Mouse (Mus musculus) intestine, postnatal 0 days (tissue): ENCODE results near the gene Samd13. TPM values are rescaled to one million over a fixed set of nuclear protein-coding genes. Genes with fewer than 3 reads are reported as not detected.
A peak's percentile ranks its signal among the peaks of the same experiment; 100 is the strongest.

Experiments used
- ATAC-seq: fragments of 200-750 bp; cut with Nextera tagmentation; 2 replicates; pipeline ENCODE4 v1.8.0; 2017; ENCODE audit warnings: mild to moderate bottlenecking, moderate TSS enrichment, moderate library complexity
- H3K27ac ChIP-seq: fragments of 300-500 bp; sonication (generic); 2 replicates; pipeline ENCODE4 v1.5.1; 2014; ENCODE audit warnings: mild to moderate bottlenecking, low read depth, low read length, moderate library complexity
- H3K27me3 ChIP-seq: fragments of 300-500 bp; sonication (generic); replicated peaks from 2 replicates; pipeline ENCODE4 v1.6.1; 2014; ENCODE audit warnings: low read length, mixed read lengths; ENCODE audit not compliant: control insufficient read depth, insufficient read depth
- H3K36me3 ChIP-seq: fragments of 300-500 bp; sonication (generic); 2 replicates; pipeline ENCODE4 v1.6.1; 2014; ENCODE audit warnings: mild to moderate bottlenecking, moderate library complexity; ENCODE audit not compliant: control insufficient read depth, insufficient read depth
- H3K4me1 ChIP-seq: fragments of 300-500 bp; sonication (generic); replicated peaks from 2 replicates; pipeline ENCODE4 v1.6.1; 2014; ENCODE audit warnings: antibody characterized with exemption, low read length, mixed read lengths; ENCODE audit not compliant: control insufficient read depth, insufficient read depth
- H3K4me2 ChIP-seq: fragments of 300-500 bp; sonication (generic); replicated peaks from 2 replicates; pipeline ENCODE4 v1.6.1; 2014; ENCODE audit warnings: low read depth, mild to moderate bottlenecking, moderate library complexity
- H3K4me3 ChIP-seq: fragments of 300-500 bp; sonication (generic); 2 replicates; pipeline ENCODE4 v1.5.1; 2014; ENCODE audit warnings: low read depth, low read length
- H3K9ac ChIP-seq: fragments of 300-500 bp; sonication (generic); 2 replicates; pipeline ENCODE4 v1.6.1; 2014; ENCODE audit warnings: mild to moderate bottlenecking, low read depth, low read length
- H3K9me3 ChIP-seq: fragments of 300-500 bp; sonication (generic); 2 replicates; pipeline ENCODE4 v1.6.1; 2016; ENCODE audit warnings: mixed run types; ENCODE audit not compliant: control insufficient read depth
- CTCF ChIP-seq: sonication (generic); IDR thresholded peaks from 2 replicates; pipeline ENCODE4 v1.5.1; 2016; ENCODE audit warnings: low read depth, mild to moderate bottlenecking, control low read depth, antibody characterized with exemption, moderate library complexity
- WGBS: fragments of 180-500 bp; shearing (Covaris S2); extraction: QIAGEN DNeasy Blood & Tissue Kit; methylation state at CpG from one replicate; pipeline ENCODE4 v1.1.7; 2014; 5-methylcytosine and 5-hydroxymethylcytosine counted together
- polyA plus RNA-seq: library from polyadenylated mRNA; unstranded; fragments of >200 nt; fragmentation: Nextera tagmentation; extraction: Ambion mirVana; gene quantifications from 2 replicates; pipeline ENCODE4 v1.2.1, GENCODE M21; 2015

Samd13 gene
- polyA plus RNA-seq, 1 experiment from 2014 or later = 0.07 TPM

DNA sequence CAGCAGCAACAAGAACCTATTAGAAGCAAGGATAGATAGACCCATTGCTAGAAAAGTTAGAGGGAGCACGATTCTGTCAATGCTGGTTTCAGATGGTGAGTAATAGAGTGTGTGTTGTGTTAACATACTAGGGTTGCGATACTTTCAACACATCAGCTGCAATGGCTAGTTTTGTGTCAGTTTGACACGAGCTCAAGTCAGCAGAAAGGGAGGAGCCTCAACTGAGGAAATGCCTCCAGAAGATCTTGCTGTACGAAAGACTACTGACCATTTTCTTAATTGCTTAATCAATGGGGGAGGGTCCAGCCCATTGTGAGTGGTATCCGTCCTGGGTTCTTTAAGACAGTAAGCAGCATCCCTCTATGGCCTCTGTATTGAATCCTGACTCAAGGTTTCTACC lies 7.2 kb upstream of the Samd13 start:
- no peak overlapping the region for H3K4me2 ChIP-seq
- H3K9me3 ChIP-seq = no peaks in the 10 kb centered on the region
- H3K4me1 ChIP-seq = no peaks in the 10 kb centered on the region
- no peaks in the 10 kb centered on the region for H3K27me3 ChIP-seq
- no peak for ATAC-seq
- 78% methylated on average over 5 of the region's 5 CpGs for WGBS
- no peaks in the 10 kb centered on the region for H3K36me3 ChIP-seq
- no peak overlapping the region for H3K27ac ChIP-seq
- no peak for TF ChIP-seq CTCF
- H3K9ac ChIP-seq = no peak overlapping the region
- H3K4me3 ChIP-seq = no peak overlapping the region

DNA sequence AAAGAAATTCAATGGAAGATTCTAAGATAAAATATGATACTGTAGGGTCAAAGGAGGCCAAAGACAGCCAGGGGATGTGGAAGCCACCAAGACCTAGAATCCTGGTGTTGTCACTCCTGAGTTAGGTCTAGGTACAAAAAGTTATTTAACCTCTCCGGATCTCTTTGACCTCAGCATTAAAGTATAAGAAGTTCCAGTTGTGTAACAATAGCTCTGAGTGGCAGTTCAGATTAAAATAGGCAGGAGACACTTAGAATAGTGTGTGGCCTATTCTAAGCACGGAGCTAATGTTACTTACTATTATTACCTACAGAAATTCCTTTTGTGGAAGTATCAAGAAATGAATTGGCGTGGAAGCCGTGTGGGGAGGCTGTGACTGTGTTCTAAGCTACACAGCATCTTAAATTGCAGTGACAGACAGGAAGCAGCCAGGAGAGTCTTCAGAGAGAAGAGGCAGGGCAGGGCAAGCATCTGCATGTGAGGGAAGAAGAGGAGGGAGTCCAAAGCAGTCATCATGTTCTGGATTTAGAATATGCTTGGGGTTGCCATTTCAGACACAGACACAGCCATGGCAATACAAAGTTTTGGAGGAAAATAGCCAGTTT lies 1.8 kb upstream of the Samd13 start:
- WGBS = 80% methylated on average over 4 of the region's 4 CpGs
- no peaks in the 10 kb centered on the region; the same call in 1 of the 2 replicates for H3K27me3 ChIP-seq
- H3K36me3 ChIP-seq = no peaks in the 10 kb centered on the region
- H3K4me3 ChIP-seq = no peak overlapping the region
- no peak overlapping the region for H3K27ac ChIP-seq
- H3K4me2 ChIP-seq = no peak overlapping the region
- no peaks in the 10 kb centered on the region for H3K9me3 ChIP-seq
- peaks cover 3% of the 10 kb centered on the region; the same call in 1 of the 2 replicates for H3K4me1 ChIP-seq
- TF ChIP-seq CTCF = no peak
- H3K9ac ChIP-seq = no peak overlapping the region
- no peak for ATAC-seq

DNA sequence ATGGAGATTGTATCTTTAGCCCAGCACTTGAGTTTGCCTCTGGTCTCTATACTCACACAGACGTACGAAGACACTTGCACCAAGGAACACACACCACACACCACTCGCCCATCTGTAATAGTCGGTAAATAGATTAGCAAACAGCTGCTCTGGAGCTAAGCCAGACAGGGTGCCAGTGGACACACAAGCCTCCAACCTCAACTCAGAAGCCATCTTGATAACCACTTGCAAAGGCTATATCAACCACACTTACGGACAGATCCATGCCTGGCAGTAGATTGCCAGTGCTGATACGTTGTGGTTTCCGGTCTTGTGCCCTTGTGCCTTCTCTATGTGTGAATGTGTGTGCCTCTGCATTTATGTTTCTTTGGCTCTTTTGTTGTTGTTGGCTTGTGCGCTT lies 1.0 kb upstream of the Samd13 start:
- no peak for ATAC-seq

DNA sequence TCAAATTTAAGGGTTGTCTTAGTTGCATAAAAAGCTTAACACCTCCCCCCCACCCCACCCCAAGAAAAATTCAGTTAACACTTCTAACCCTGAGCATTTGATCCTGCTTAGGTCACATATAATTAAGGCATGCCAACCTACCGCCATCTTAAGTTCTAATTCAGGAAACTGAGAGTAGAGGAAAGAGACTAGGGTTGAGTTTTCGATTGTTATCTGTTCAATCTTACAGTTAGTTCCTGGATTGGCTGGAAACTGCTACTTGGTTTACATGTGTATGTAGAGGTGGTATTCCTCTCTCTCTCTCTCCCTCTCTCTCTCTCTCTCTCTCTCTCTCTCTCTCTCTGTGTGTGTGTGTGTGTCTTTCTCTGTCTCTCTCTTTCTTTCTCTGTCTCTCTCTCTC lies 2.3 kb downstream of the Samd13 start:
- no peak for ATAC-seq
- 72% methylated on average over 2 of the region's 2 CpGs for WGBS
- no peaks in the 10 kb centered on the region for H3K36me3 ChIP-seq
- no peak overlapping the region for H3K27ac ChIP-seq
- no peaks in the 10 kb centered on the region; the same call in 1 of the 2 replicates for H3K27me3 ChIP-seq
- peaks cover 3% of the 10 kb centered on the region; the same call in 1 of the 2 replicates for H3K4me1 ChIP-seq
- H3K9me3 ChIP-seq = no peaks in the 10 kb centered on the region
- H3K4me3 ChIP-seq = no peak overlapping the region
- H3K4me2 ChIP-seq = no peak overlapping the region; the same call in 1 of the 2 replicates
- no peak overlapping the region for H3K9ac ChIP-seq
- TF ChIP-seq CTCF = no peak

More for the DNA sequence above, 1.0 kb upstream of the Samd13 start:
- peaks cover 3% of the 10 kb centered on the region; the same call in 1 of the 2 replicates for H3K4me1 ChIP-seq
- H3K4me2 ChIP-seq = no peak overlapping the region
- no peaks in the 10 kb centered on the region for H3K9me3 ChIP-seq
- WGBS = 85% methylated on average over 8 of the region's 8 CpGs
- H3K27ac ChIP-seq = no peak overlapping the region
- no peak for TF ChIP-seq CTCF
- no peaks in the 10 kb centered on the region; the same call in 1 of the 2 replicates for H3K27me3 ChIP-seq
- H3K36me3 ChIP-seq = no peaks in the 10 kb centered on the region
- H3K9ac ChIP-seq = no peak overlapping the region
- no peak overlapping the region for H3K4me3 ChIP-seq

DNA sequence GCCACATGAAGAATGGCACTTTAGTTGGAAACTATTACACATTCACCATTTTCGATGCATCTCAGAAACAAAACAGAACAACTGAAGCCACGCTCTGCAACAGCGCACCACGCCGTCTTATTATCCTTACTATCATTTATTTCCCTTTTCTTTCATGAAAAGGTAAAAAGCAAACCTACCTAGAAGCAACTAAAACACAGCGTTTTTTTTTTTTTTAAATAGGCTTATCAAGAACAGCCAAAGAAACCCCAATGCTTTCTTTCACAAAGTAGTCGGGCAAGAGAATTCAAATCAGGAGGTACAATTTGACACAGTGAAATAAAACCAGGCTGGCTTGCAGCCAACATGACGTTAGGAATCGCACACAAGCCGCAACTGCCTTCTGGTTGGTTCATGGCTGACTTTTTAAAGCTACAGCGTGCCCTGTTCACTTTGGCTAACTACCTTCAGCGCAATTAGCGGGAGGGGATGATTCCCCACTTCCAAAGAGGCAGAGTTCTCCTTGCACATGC lies 3.2 kb downstream of the Samd13 start:
- Histone ChIP-seq H3K27me3 (no peaks in the 10 kb centered on the region; the same call in 1 of the 2 replicates), H3K36me3 (no peaks in the 10 kb centered on the region), H3K4me3 (peak overlapping the region; percentile 27), H3K9me3 (no peaks in the 10 kb centered on the region), H3K4me1 (peaks cover 3% of the 10 kb centered on the region; the same call in 1 of the 2 replicates), H3K27ac (no peak overlapping the region; the same call in 1 of the 2 replicates), H3K4me2 (peak overlapping the region; percentile 65), H3K9ac (peak overlapping the region; percentile 23; the same call in 1 of the 2 replicates)
- ATAC-seq = 0 out of 2 replicates have a peak, but pooled peaks have one; percentile 38
- no peak for TF ChIP-seq CTCF
- 34% methylated on average over 13 of the region's 13 CpGs for WGBS

DNA sequence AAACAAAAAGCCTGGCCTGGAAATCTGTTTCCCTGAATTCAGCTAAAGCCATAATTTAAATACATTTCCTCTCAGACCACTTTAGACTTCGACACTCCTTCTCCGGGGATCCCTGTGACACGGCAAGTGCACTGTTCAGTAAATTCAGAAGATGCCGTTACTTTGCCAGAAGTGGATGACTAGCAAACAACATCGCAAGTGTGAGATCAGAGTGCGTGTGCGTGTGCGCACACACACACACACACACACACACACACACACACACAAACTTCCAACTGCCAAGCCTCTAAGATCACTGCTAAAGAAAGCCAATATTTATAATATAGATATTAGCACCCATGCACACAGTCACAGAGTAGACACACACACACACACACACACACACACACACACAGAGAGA lies 3.7 kb downstream of the Samd13 start:
- no peaks in the 10 kb centered on the region; the same call in 1 of the 2 replicates for H3K27me3 ChIP-seq
- H3K4me3 ChIP-seq = peak overlapping the region; percentile 27; the same call in 1 of the 2 replicates
- 55% methylated on average over 8 of the region's 8 CpGs for WGBS
- H3K4me1 ChIP-seq = peaks cover 3% of the 10 kb centered on the region; the same call in 1 of the 2 replicates
- no peaks in the 10 kb centered on the region for H3K9me3 ChIP-seq
- TF ChIP-seq CTCF = no peak
- H3K4me2 ChIP-seq = peak overlapping the region; percentile 65
- H3K27ac ChIP-seq = no peak overlapping the region
- ATAC-seq = no peak
- no peak overlapping the region for H3K9ac ChIP-seq
- no peaks in the 10 kb centered on the region for H3K36me3 ChIP-seq
